Mouse (Mus musculus): ENCODE data around the gene Kcng3.

Kcng3 gene

GRCm38 (mm10) chr17:83631783-83632652 is at the start of gene Kcng3:
Gene Kcng3 (minus strand): TSS chr17:83631895.
- peak; percentile 27 for DNase-seq (ENCODE audit: low spot score)

DNA sequence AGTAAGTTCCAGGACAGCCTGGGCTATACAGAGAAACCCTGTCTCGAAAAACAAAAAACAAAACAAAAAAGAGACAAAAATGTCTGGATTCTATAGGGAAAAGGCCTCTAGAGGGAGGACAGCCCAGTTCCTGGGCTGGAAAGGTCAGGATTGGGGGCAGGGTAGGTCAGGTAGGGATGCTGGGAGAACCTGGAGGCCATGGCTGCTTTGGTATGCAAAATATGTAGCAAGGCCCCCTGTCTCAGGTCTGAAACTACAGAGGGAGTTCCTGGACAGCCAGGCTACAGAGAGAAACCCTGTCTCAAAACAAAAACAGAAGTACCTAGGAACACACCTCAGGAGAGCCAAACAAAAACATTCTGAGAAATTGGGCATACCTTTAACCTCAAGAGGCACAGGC is 45.7 kb upstream of the Kcng3 start:
- DNase-seq (ENCODE audit: low spot score): no peak

DNA sequence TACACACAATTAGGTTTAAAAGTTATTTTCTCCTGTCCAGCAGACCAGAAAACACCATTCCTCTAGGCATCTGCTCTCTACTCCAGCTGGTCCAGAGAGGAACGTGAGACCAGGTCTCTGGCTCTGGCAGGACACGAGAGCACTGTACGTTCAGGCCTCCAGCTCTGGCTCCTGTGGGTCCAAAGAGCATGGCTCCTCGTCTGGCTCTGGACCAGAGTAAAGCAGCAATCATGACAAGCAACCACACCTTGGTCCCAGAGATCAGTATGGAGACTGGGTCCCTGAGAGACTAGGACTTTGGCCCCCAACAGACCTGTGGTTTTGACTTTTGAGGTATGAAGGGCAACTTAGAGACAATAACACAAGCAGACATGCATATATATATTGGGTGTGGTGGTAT is 41.0 kb upstream of the Kcng3 start:
- DNase-seq (ENCODE audit: low spot score): no peak

DNA sequence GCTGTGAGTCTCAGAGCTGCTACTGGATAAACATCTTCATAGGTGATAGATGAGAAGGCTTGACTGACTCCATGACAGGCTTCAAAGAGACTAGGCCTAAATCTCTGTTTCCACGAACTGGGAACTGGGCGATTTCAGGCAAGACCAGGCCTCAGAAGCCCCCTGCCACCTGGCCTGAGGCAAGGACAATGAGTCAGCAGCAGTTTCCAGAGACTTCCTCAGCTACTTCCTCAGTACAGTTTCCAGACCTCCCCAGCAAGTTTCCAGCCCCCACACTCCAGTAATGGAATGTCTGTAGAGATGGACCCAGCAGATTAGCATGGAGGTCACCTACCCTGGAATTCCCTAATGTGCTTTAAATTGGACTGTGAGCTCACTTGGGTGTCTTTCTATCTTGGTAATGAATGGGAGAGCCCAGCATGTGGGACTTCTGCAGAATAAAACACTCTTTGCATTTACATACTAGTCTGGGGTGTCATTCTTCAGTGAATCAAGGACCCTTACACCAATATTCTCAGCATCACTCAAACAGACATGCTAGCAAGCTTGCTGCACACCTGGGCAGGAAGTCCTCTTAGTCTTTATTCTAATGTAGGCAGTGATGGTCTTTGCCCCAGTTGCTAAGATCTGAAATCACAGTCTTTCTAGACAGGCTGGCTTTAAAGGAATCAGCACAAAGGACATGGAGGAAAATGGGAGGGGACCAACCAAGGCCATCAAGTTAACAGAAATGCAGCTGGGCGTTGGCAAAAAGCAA is 36.4 kb upstream of the Kcng3 start:
- no peak for DNase-seq (ENCODE audit: low spot score)

GRCm38 (mm10) chr17:83666597-83667287 is 35.0 kb upstream of the Kcng3 start:
- no peak for DNase-seq (ENCODE audit: low spot score)

DNA sequence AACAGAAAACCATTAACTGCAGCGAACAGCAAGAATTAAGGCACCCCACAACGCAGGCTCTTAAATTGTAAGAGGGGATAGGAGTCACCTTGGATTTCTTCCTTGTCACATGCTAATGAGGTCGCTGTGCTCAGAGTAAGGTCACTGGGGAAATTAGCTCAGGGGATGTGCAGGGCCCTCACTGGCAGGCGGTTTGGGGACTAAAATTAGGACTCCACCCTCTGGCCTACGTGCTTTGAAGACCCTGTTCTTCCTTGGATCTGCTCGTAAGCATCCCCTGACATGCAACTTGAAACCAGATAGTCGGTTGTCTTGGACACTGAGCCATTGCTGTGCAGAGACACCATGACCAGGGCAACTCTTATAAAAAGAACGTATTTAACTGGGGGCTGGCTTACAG is 33.1 kb upstream of the Kcng3 start:
- DNase-seq (ENCODE audit: low spot score): no peak

DNA sequence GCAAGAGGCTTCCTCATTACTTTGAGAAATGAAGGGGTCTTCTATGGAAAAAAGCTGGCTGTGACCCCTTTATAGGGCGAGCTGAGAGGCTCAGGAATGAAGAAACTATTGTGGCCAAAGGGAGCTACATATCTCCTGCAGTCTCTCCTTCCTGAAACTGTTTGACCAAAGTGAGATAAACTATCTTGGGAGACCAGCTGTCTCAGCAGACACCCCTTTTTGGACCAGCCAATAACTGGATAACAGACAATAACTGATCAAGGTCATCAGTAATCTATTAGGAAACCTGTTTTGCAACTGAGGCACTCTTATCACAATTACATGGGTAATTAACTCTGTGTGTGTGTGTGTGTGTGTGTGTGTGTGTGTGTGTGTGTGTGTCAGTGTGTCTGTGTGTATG is 27.2 kb upstream of the Kcng3 start:
- DNase-seq (ENCODE audit: low spot score): no peak

DNA sequence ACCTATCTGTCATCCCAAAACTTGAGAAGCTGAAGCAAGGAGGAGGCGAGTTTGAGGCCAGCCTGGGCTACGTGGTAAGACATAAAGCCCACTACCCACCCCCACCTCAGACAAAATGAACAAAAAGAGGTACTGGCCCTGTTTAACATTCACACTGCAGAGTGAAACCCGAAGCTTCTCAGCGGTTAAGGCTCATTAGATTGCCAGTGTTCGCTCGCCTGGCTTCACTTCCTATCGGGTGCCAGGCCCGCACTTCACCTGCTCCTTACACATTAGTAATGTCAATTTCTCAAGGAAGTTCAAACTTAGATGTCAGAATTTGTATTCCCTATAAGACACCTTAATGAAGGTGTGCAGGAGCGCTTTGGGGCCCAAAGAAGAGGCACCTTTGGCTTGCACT is 25.7 kb upstream of the Kcng3 start:
- DNase-seq (ENCODE audit: low spot score): no peak

DNA sequence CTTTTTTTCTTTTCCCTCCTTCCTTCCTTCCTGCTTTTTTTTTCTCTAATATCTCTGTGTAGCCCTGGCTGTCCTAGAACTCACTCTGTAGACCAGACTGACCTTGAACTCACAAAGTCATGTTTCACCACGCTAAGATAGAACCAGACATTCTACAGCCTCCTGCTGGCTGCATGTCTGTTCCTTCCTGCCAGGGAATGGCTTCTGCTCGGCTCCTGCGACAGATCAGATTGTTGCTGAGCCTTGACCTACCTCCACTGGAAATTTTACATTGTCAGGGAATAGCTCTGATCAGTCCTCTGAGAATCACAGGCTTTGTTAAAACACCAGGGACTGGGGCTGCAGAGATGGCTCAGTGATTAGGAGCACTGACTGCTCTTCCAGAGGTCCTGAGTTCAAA is 24.0 kb upstream of the Kcng3 start:
- DNase-seq (ENCODE audit: low spot score): no peak

- no peak for DNase-seq (ENCODE audit: low spot score)
Measured at GRCm38 (mm10) chr17:83654651-83655136, 23.0 kb upstream of the Kcng3 start.

DNA sequence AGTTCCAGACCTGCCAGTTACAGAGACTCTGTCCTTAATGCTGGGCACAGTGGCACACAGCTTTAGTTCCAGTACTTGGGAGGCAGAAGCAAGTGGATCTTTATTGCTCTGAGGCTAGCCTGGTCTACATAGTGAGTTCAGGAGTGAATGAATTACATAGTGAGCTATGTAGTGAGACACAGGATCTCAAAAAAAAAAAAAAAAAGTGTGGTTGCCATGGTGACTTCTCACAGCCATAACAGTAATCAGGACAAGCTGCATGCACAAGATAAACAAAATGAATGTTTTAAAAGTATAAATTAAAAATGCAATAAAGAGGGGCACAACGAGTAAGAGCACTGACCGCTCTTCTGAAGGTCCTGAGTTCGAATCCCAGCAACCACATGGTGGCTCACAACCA is 21.9 kb upstream of the Kcng3 start:
- DNase-seq (ENCODE audit: low spot score): no peak

DNA sequence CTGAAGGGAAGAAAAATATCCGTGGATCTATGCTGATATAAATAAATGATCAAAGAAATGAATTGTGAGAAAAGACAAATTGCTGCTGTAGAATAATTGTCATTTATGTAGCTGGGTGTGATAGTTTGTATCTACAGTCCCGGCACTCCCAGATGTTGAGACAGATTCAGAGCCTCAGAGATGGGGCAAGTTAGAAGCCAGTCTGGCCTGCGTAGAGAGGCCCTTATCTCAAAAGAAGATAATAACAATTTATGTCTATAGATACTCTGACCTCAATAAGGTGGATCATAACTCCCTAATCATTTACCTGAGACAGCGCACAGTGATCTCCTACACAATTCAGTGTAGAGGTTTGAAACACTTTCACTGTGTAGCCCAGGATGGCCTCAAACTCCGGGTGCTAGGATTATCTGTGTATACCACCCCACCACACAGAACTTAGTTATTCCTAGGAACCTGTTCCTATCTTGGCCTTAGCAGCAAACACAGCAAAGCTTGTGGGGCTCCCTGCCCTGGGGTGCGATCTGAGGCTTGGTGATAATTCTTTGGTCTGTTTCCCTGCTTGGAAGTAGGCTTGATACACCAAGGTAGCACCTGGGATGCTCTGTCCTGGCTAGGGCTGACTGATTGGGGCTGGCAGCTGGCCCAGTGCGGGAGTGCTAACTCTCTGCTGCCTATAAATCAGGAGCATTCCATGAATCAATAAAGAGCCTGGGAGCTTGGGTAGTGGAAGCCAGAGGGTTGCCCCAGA is 19.4 kb upstream of the Kcng3 start:
- DNase-seq (ENCODE audit: low spot score): no peak

DNA sequence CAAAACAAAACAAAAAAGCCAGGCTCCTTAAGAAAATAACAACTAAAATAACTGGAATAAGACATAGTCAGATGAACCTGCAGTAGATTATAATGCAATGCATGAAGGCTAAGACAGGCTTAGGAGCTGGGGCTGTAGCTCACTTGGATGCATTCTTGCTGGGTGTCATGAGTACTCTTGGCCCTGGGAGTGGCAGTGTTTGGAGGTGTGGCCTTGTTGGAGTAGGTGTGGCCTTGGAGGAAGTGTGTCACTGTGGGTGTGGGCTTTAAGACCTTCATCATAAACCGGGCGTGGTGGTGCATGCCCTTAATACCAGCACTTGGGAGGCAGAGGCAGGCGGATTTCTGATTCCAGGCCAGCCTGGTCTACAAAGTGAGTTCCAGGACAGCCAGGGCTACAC is 18.3 kb upstream of the Kcng3 start:
- no peak for DNase-seq (ENCODE audit: low spot score)

DNA sequence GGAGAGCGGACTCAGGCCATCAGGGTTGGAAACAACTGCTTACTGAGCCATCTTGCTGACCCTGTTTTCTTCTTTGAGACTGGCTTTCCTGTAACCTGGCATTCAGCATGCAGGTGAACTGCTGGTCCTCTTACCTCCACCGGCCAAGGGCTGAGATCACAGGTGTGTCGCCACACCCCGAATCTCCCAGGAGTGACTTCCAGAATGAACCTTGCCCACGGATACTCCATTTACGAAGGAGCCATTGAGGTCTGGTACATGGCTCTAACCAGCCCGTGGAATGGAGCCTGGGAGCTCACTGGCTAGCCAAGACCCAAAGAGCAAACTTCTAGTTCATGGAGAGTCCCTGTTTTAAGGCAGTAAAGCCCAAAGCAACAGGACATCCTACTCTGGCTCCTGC is 15.7 kb upstream of the Kcng3 start:
- DNase-seq (ENCODE audit: low spot score): no peak

GRCm38 (mm10) chr17:83646425-83647163 is 14.9 kb upstream of the Kcng3 start:
- no peak for DNase-seq (ENCODE audit: low spot score)

- no peak for DNase-seq (ENCODE audit: low spot score)
Measured at GRCm38 (mm10) chr17:83645226-83645808, 13.6 kb upstream of the Kcng3 start.

DNA sequence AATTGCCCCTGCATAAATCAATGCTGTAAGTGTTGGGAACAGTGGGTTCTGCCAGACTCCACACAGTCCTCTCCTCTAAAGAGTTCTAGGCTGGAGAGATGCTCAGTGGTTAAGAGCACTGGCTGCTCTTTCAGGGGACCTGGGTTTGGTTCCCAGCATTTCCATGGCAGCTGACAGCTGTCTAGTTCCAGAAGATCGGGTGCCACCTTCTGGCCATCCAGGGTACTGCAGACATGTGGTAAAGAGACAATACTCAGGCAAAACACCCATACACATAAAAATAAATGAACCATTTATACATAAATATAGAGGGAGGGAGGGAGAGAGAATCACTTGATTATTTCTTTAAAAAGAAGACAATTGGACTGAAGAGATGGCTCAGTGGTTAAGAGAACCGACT is 5.7 kb upstream of the Kcng3 start:
- DNase-seq (ENCODE audit: low spot score): no peak

DNA sequence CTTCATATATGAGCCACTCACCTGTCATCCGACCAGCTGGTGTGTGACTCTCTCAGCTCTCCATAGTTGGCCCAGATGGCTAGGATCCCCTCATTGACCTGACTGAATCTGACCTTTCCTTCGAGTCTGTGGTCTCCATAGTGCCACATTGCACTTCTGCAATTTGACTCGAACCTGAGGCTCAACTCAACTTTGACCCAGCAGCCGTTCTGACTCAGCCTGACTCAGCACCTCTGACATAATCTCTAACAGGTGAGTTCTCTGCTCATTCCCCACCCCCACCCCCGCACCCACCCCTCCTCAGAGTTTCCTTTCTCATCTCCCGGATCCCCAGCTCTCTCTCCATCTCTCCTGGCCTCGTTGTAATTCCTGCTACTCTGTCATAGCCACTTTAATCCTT is 4.7 kb upstream of the Kcng3 start:
- no peak for DNase-seq (ENCODE audit: low spot score)

DNA sequence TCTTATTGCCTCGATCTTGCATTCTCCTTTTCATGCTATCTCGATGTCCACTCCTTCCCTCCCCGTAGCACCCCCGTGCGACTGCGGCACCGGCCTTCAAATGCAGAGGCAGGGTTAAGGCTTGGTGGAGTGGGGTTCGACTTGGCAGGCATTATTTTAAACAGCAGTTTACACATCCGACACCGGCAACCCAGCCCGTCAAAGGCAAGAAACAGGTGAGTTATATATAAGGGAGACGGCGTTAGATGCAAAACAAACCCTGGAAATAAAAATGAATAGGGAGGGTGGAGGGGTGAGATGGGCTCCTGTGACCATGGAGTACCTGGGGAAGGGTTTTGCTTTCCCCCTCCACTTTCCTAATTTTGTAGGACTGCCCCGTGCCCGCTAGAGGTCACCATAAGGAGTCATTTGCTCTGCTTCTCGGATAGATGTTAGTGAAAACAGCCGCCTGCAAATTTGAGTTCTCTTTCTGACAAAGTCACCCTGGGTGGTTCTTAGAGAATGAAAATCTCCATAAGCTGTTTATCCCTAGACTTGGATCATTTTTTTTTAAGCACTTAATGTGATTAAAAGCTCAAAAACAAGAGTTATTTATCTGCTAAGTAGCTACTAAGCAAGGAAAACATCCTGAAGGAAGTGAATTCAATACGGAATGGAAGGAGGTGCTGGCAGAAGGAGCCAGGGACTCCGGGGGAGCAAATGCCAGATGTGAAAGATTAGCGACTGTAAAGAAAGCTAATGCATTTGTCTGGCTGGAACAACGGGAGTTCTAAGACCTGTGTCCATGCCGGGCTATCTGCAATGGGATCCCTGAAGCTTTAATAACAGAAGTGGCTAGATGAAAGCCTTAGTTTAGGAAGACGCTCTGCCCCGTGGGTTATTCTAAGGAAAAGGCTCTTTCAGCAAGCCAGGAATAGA is 1.2 kb upstream of the Kcng3 start:
- peak; percentile 18 for DNase-seq (ENCODE audit: low spot score)
